Mouse (Mus musculus) neural tube, embryonic 15.5 days (tissue): ENCODE data around the gene Olfr612. TPM values are rescaled to one million over a fixed set of nuclear protein-coding genes. Genes with fewer than 3 reads are reported as not detected.
"Not testable (repeated sequence)": the region's sequence is repeated elsewhere in the genome, so short reads cannot be mapped to it uniquely, and the experiment has no call there.

Experiments used
- ATAC-seq: fragments of 200-750 bp; cut with Nextera tagmentation; 2 replicates; pipeline ENCODE4 v1.8.0; 2017; ENCODE audit warnings: mild to moderate bottlenecking, moderate TSS enrichment, moderate library complexity; ENCODE audit not compliant: low FRiP score
- H3K27ac ChIP-seq: fragments of 300-500 bp; sonication (generic); replicated peaks from 2 replicates; pipeline ENCODE4 v1.5.1; 2015; ENCODE audit warnings: mild to moderate bottlenecking, inconsistent platforms
- H3K27me3 ChIP-seq: fragments of 300-500 bp; sonication (generic); replicated peaks from 2 replicates; pipeline ENCODE4 v1.6.1; 2015; ENCODE audit warnings: inconsistent platforms
- H3K36me3 ChIP-seq: fragments of 300-500 bp; sonication (generic); 2 replicates; pipeline ENCODE4 v1.6.1; 2015; ENCODE audit warnings: inconsistent platforms
- H3K4me1 ChIP-seq: fragments of 300-500 bp; sonication (generic); 2 replicates; pipeline ENCODE4 v1.6.1; 2015; ENCODE audit warnings: inconsistent platforms
- H3K4me2 ChIP-seq: fragments of 300-500 bp; sonication (generic); 2 replicates; pipeline ENCODE4 v1.6.1; 2015; ENCODE audit warnings: inconsistent platforms, mild to moderate bottlenecking, moderate library complexity
- H3K4me3 ChIP-seq: fragments of 300-500 bp; sonication (generic); replicated peaks from 2 replicates; pipeline ENCODE4 v1.5.1; 2015; ENCODE audit warnings: mild to moderate bottlenecking, inconsistent platforms
- H3K9ac ChIP-seq: fragments of 300-500 bp; sonication (generic); replicated peaks from 2 replicates; pipeline ENCODE4 v1.6.1; 2015; ENCODE audit warnings: mild to moderate bottlenecking, inconsistent platforms
- H3K9me3 ChIP-seq: fragments of 300-500 bp; sonication (generic); replicated peaks from 2 replicates; pipeline ENCODE4 v1.6.1; 2016; ENCODE audit warnings: inconsistent platforms
- WGBS: fragments of 180-500 bp; shearing (Covaris S2); methylation state at CpG from one replicate; pipeline ENCODE4 v1.1.7; 2015; ENCODE audit warnings: mixed read lengths; 5-methylcytosine and 5-hydroxymethylcytosine counted together
- microRNA-seq: library from miRNA; unstranded; fragments of <30 nt; microRNA quantifications from one replicate; pipeline ENCODE4, GENCODE M21; 2017
- polyA plus RNA-seq: library from polyadenylated mRNA; unstranded; fragments of >200 nt; fragmentation: Nextera tagmentation; extraction: Ambion mirVana; gene quantifications from 2 replicates; pipeline ENCODE4 v1.2.1, GENCODE M21; 2015

Olfr612 gene
- polyA plus RNA-seq, result not detected in 2 replicates

DNA sequence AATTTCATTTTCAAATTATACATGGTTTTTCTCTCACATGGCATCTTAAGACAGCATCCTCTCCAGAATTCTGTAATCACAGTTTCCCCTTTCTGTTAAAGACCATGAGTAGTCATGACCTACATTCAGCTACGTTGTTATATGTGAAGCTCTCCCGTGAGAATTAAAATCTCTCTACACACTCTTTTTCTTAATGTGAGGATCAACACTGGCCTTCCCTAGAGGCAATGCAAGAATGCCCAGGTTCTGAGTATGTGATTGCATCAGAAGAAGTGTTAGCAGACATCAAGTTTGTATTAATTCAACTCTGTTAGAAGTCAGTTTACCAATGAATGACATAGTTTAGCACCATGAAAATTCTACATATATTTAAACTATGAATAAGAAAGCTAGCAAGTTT is at the start of gene Olfr612:
Olfr612 (minus strand) TSS at position 101 of the 400 bp plus-strand sequence.
- H3K4me1 ChIP-seq, H3K36me3 ChIP-seq, H3K4me2 ChIP-seq, ATAC-seq, H3K9me3 ChIP-seq, H3K9ac ChIP-seq, H3K4me3 ChIP-seq, H3K27ac ChIP-seq, H3K27me3 ChIP-seq: not testable (repeated sequence)
- WGBS, result 94% methylated on average over 2 of the region's 2 CpGs

DNA sequence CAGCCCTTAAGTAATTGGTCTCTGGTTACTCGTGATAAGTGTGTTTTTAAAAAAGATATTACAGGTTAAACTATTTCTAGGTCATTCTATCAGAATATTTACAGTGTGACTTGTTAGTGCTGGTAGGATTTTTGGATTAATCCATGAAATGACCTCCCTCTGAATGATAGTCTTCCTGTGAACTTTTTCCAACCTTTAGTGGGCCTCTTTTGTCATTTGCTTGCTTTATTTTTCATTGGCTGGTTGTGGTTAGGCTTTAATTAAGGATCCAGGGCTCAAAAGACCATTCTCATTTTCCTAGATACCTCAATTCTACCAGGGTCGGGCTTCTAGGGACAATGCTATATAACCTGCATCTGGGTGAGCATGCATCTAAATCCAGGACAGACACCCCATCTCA is 47.3 kb upstream of the Olfr612 start, which contains the start of gene Olfr618:
Olfr618 (plus strand) TSS at position 301 of the 400 bp plus-strand sequence.
- no peak within 1 kb of the TSS for H3K27ac ChIP-seq
- no peaks in the 10 kb centered on the region for H3K36me3 ChIP-seq
- H3K4me3 ChIP-seq, result no peak within 1 kb of the TSS
- no peaks in the 10 kb centered on the region for H3K9me3 ChIP-seq
- ATAC-seq, result no peak
- H3K27me3 ChIP-seq, result no peaks in the 10 kb centered on the region
- H3K4me1 ChIP-seq, result no peaks in the 10 kb centered on the region
- H3K4me2 ChIP-seq, result no peak within 1 kb of the TSS
- H3K9ac ChIP-seq, result no peak within 1 kb of the TSS
- WGBS, result 68% methylated on average over 2 of the region's 2 CpGs

DNA sequence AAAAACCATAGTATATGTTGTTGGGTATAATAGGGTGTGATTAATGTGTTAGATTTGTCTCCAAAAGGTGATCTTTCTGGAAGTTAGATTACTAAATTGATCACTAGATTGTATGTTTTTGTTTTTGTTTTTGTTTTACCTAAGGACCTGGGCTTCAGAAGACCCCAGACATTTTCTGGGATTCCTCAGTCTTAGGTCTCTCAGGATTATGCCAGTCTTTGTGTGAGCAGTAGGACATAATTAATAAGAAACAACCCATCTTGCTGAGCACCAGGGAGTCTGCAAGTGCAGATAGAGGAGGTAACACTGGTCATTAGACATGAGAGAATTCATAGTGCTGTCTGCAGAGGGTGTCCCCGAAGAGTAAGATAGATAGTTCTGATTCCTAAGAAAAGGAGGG is 30.2 kb upstream of the Olfr612 start, which contains the start of gene Olfr617:
Olfr617 (plus strand) TSS at position 301 of the 400 bp plus-strand sequence.
- 81% methylated on average over 1 of the region's 1 CpGs for WGBS

DNA sequence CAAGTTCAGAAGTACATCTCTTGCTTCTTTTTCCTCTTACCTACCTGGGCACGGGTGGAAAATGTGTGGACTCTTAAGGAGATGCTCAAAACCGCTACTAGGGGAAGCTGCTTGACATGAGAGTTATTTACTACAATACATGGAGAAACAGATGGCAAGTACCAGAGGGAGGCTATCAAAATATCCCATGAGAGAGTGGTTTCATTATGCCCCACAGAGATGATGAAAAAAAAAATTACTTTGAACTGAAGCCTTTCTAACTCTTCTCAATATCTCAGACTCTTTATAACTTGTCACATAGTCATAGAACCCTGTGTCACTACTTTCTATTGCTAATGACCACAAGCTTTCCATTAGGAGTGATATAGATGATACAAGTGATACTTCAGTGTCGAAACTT is 26.5 kb upstream of the Olfr612 start, which contains the start of gene Olfr616:
Olfr616 (minus strand) TSS at position 101 of the 400 bp plus-strand sequence.
- 82% methylated on average over 3 of the region's 3 CpGs for WGBS
- Histone ChIP-seq H3K9me3 (no peaks in the 10 kb centered on the region), H3K4me1 (no peaks in the 10 kb centered on the region), H3K4me2 (no peak within 1 kb of the TSS), H3K36me3 (no peaks in the 10 kb centered on the region), H3K27ac (no peak within 1 kb of the TSS), H3K27me3 (no peaks in the 10 kb centered on the region), H3K9ac (no peak within 1 kb of the TSS), H3K4me3 (no peak within 1 kb of the TSS)
- no peak for ATAC-seq

More for the DNA sequence above, 30.2 kb upstream of the Olfr612 start, which contains the start of gene Olfr617:
- no peak for ATAC-seq
- Histone ChIP-seq H3K4me1 (no peaks in the 10 kb centered on the region), H3K9ac (no peak within 1 kb of the TSS), H3K4me2 (no peak within 1 kb of the TSS), H3K36me3 (no peaks in the 10 kb centered on the region), H3K4me3 (no peak within 1 kb of the TSS), H3K27ac (no peak within 1 kb of the TSS), H3K27me3 (no peaks in the 10 kb centered on the region), H3K9me3 (no peaks in the 10 kb centered on the region)

DNA sequence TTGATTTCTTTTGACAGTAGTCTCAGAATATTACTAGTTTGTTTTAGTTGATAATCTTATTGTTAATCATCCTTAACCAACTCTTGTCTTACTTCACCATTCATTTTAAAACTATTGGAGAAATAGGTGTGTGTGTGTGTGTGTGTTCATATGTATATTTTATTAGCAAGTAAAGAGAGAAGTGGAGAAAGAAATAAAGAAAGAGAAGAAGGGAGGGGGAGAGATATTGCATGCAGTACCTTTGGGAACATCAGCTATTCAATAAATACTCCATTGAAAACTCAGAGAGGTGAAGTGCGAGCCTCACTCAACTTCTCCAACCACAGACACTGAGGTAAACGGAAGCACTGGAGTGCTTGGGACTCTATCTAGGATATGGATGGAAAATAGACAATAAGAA is 13.3 kb upstream of the Olfr612 start, which contains the start of gene Olfr615:
Olfr615 (plus strand) TSS at position 301 of the 400 bp plus-strand sequence.
- 82% methylated on average over 2 of the region's 2 CpGs for WGBS
- no peak within 1 kb of the TSS for H3K27ac ChIP-seq
- H3K4me1 ChIP-seq, result no peaks in the 10 kb centered on the region
- no peaks in the 10 kb centered on the region for H3K9me3 ChIP-seq
- no peaks in the 10 kb centered on the region for H3K36me3 ChIP-seq
- H3K27me3 ChIP-seq, result no peaks in the 10 kb centered on the region
- H3K4me2 ChIP-seq, result no peak within 1 kb of the TSS
- H3K9ac ChIP-seq, result no peak within 1 kb of the TSS
- no peak for ATAC-seq
- H3K4me3 ChIP-seq, result no peak within 1 kb of the TSS

DNA sequence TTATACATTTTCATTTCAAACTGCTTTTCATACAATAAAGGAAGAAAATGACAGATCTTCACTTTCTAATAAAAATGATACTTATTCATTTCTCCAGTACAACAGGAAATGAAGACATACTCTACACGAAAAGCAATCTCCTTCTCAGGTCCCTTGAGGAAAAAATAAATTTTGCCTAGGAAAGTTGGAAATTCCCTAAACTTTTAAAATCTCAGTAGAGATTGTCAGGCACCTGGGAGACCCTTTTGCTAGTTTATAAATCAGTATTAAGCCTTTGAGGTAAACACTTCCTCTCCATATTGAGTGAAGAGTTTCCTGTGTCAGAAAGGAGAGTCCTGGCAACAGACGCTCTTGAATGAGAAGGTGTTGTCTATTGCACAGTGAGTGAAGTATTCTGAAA is 5.3 kb upstream of the Olfr612 start, which contains the start of gene Olfr613:
Olfr613 (plus strand) TSS at position 301 of the 400 bp plus-strand sequence.
- no peak for ATAC-seq
- no peak within 1 kb of the TSS for H3K4me2 ChIP-seq
- WGBS, result 88% methylated on average over 2 of the region's 2 CpGs

DNA sequence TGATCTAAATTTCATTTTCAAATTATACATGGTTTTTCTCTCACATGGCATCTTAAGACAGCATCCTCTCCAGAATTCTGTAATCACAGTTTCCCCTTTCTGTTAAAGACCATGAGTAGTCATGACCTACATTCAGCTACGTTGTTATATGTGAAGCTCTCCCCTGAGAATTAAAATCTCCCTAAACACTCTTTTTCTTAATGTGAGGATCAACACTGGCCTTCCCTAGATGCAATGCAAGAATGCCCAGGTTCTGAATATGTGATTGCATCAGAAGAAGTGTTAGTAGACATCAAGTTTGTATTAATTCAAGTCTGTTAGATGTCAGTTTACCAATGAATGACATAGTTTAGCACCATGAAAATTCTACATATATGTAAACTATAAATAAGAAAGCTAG is 21.8 kb downstream of the Olfr612 start, which contains the start of gene Olfr611:
Olfr611 (minus strand) TSS at position 101 of the 400 bp plus-strand sequence.
- H3K4me3 ChIP-seq, H3K27ac ChIP-seq, H3K9ac ChIP-seq, H3K27me3 ChIP-seq, H3K36me3 ChIP-seq, ATAC-seq, H3K9me3 ChIP-seq, H3K4me2 ChIP-seq, H3K4me1 ChIP-seq: not testable (repeated sequence)
- 68% methylated on average over 1 of the region's 1 CpGs for WGBS

More for the DNA sequence above, 5.3 kb upstream of the Olfr612 start, which contains the start of gene Olfr613:
- Histone ChIP-seq H3K9ac (no peak within 1 kb of the TSS), H3K4me1 (no peaks in the 10 kb centered on the region), H3K36me3 (no peaks in the 10 kb centered on the region), H3K27me3 (no peaks in the 10 kb centered on the region), H3K9me3 (no peaks in the 10 kb centered on the region), H3K27ac (no peak within 1 kb of the TSS), H3K4me3 (no peak within 1 kb of the TSS)

DNA sequence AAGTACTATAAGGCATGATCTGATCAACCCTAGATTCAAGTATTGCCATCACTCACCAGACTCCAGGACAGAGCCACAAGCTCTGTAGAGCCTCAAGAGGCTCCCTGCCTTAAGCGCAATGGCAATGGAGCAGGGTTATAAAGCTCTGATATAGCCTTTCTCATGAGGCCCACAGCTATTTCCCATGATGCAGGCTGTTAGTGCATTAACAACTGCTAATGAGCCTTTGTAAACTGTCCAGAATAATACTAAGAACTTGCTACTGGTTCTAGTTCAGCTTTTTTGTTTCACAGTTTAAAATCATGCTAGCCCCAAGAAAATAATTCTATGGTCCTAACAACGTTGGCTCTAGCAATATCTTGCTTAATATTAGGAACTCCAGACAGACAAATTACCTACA is 30.5 kb downstream of the Olfr612 start, which contains the start of gene Olfr610:
Olfr610 (minus strand) TSS at position 101 of the 400 bp plus-strand sequence.
- Histone ChIP-seq H3K4me2 (no peak within 1 kb of the TSS), H3K36me3 (no peaks in the 10 kb centered on the region), H3K4me1 (no peaks in the 10 kb centered on the region), H3K9ac (no peak within 1 kb of the TSS), H3K27me3 (no peaks in the 10 kb centered on the region), H3K27ac (no peak within 1 kb of the TSS), H3K9me3 (no peaks in the 10 kb centered on the region), H3K4me3 (no peak within 1 kb of the TSS)
- no peak for ATAC-seq
- WGBS, result 82% methylated on average over 2 of the region's 2 CpGs

DNA sequence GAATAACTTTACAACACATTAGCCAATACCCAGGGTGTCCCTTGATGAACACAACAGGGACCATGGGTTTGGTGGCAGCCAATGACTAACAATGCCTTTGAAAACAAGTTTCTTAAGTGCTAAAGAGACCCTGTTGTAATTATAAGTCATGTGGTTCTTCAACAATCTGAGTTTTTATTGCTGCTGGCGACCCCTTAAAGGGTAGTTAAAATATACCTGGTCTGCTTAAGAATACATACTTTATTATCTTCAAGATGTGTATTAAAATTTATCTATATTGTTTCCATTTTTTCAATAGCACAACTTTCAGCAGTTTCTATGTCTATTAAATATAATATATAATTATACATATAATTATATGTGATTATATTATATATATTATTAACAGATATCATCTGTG is 44.6 kb downstream of the Olfr612 start, which contains the start of gene Olfr609:
Olfr609 (minus strand) TSS at position 101 of the 400 bp plus-strand sequence.
- 65% methylated on average over 1 of the region's 1 CpGs for WGBS
- Histone ChIP-seq H3K4me3 (no peak within 1 kb of the TSS), H3K36me3 (no peaks in the 10 kb centered on the region), H3K4me1 (no peaks in the 10 kb centered on the region), H3K4me2 (no peak within 1 kb of the TSS), H3K27me3 (no peaks in the 10 kb centered on the region), H3K9me3 (no peaks in the 10 kb centered on the region), H3K27ac (no peak within 1 kb of the TSS), H3K9ac (no peak within 1 kb of the TSS)
- ATAC-seq, result no peak

Small RNAs within 50 kb of the gene (microRNA-seq; reads per million reads assigned to microRNA genes)
- not detected for gene Gm26506

Other genes starting within 250 kb of the Olfr612 start
- not detected in 2 replicates for gene Olfr596, start 237.1 kb downstream of the Olfr612 start, polyA plus RNA-seq
- not detected in 2 replicates for gene Olfr597, start 226.4 kb downstream of the Olfr612 start, polyA plus RNA-seq
- not detected in 2 replicates for gene Olfr598, start 219.1 kb downstream of the Olfr612 start, polyA plus RNA-seq
- not detected in 2 replicates for gene Olfr599, start 206.8 kb downstream of the Olfr612 start, polyA plus RNA-seq
- gene Olfr600, start 193.0 kb downstream of the Olfr612 start, polyA plus RNA-seq, result not detected in 2 replicates
- gene Olfr601, start 180.1 kb downstream of the Olfr612 start, polyA plus RNA-seq, result not detected in 2 replicates
- gene Olfr603, start 156.5 kb downstream of the Olfr612 start, polyA plus RNA-seq, result not detected in 2 replicates
- not detected in 2 replicates for gene Usp17lc, start 127.6 kb downstream of the Olfr612 start, polyA plus RNA-seq
- gene Olfr605, start 97.3 kb downstream of the Olfr612 start, polyA plus RNA-seq, result not detected in 2 replicates
- not detected in 2 replicates for gene Olfr606, start 93.7 kb downstream of the Olfr612 start, polyA plus RNA-seq
- not detected in 2 replicates for gene Olfr607, start 78.6 kb downstream of the Olfr612 start, polyA plus RNA-seq
- gene Olfr608, start 72.8 kb downstream of the Olfr612 start, polyA plus RNA-seq, result not detected in 2 replicates
- not detected in 2 replicates for gene Olfr609, start 44.7 kb downstream of the Olfr612 start, polyA plus RNA-seq
- not detected in 2 replicates for gene Olfr610, start 30.6 kb downstream of the Olfr612 start, polyA plus RNA-seq
- not detected in 2 replicates for gene Olfr611, start 21.9 kb downstream of the Olfr612 start, polyA plus RNA-seq
- gene Olfr613, start 5.4 kb upstream of the Olfr612 start, polyA plus RNA-seq, result not detected in 2 replicates
- gene Olfr615, start 13.4 kb upstream of the Olfr612 start, polyA plus RNA-seq, result not detected in 2 replicates
- not detected in 2 replicates for gene Olfr616, start 26.4 kb upstream of the Olfr612 start, polyA plus RNA-seq
- not detected in 2 replicates for gene Olfr617, start 30.3 kb upstream of the Olfr612 start, polyA plus RNA-seq
- not detected in 2 replicates for gene Olfr618, start 47.4 kb upstream of the Olfr612 start, polyA plus RNA-seq
- gene Olfr619, start 57.9 kb upstream of the Olfr612 start, polyA plus RNA-seq, result not detected in 2 replicates
- not detected in 2 replicates for gene Olfr620, start 69.8 kb upstream of the Olfr612 start, polyA plus RNA-seq
- gene Olfr622, start 100.0 kb upstream of the Olfr612 start, polyA plus RNA-seq, result not detected in 2 replicates
- not detected in 2 replicates for gene Olfr623, start 121.0 kb upstream of the Olfr612 start, polyA plus RNA-seq
- gene Olfr624, start 128.5 kb upstream of the Olfr612 start, polyA plus RNA-seq, result 0.03 TPM in 1 of 2 replicates, not detected in the other
- not detected in 2 replicates for gene Olfr625-ps1, start 140.0 kb upstream of the Olfr612 start, polyA plus RNA-seq
- not detected in 2 replicates for gene Olfr243, start 172.0 kb upstream of the Olfr612 start, polyA plus RNA-seq
- gene Olfr628, start 187.7 kb upstream of the Olfr612 start, polyA plus RNA-seq, result not detected in 2 replicates
- gene Olfr629, start 202.2 kb upstream of the Olfr612 start, polyA plus RNA-seq, result not detected in 2 replicates
- gene Olfr630, start 214.6 kb upstream of the Olfr612 start, polyA plus RNA-seq, result not detected in 2 replicates
- not detected in 2 replicates for gene Olfr69, start 228.9 kb upstream of the Olfr612 start, polyA plus RNA-seq
- not detected in 2 replicates for gene Olfr68, start 237.0 kb upstream of the Olfr612 start, polyA plus RNA-seq
- not detected in 2 replicates for gene Olfr67, start 249.1 kb upstream of the Olfr612 start, polyA plus RNA-seq